Mouse (Mus musculus): ENCODE measurements around the gene Luc7l3.

The Luc7l3 gene

GRCm38 (mm10) chr11:94259814-94260213 is 62.0 kb downstream of the Luc7l3 start:
- peak; percentile 65 for DNase-seq (ENCODE audit: low read depth)

GRCm38 (mm10) chr11:94257987-94258386 is 63.8 kb downstream of the Luc7l3 start:
- no peak for DNase-seq (ENCODE audit: low read depth)

GRCm38 (mm10) chr11:94255733-94256132 is 66.1 kb downstream of the Luc7l3 start:
- no peak for DNase-seq (ENCODE audit: low read depth)

- no peak for DNase-seq (ENCODE audit: low read depth)
These were observed 68.1 kb downstream of the Luc7l3 start for GRCm38 (mm10) chr11:94253691-94254090.

- peak; percentile 36 for DNase-seq (ENCODE audit: low read depth)
These were observed 68.6 kb downstream of the Luc7l3 start for GRCm38 (mm10) chr11:94253156-94253555.

GRCm38 (mm10) chr11:94246789-94247061 is 75.1 kb downstream of the Luc7l3 start:
- no peak for DNase-seq (ENCODE audit: low read depth)

GRCm38 (mm10) chr11:94245955-94246788 is 75.6 kb downstream of the Luc7l3 start, which contains the start of gene Wfikkn2:
Gene Wfikkn2, minus strand, starts transcription at chr11:94246005.
- DNase-seq (ENCODE audit: low read depth), result no peak

- DNase-seq (ENCODE audit: low read depth), result no peak
These were observed 77.4 kb downstream of the Luc7l3 start for GRCm38 (mm10) chr11:94244385-94244784.

GRCm38 (mm10) chr11:94243422-94244180 is 78.2 kb downstream of the Luc7l3 start:
- DNase-seq (ENCODE audit: low read depth), result peak; percentile 69

GRCm38 (mm10) chr11:94242760-94243421 is 78.9 kb downstream of the Luc7l3 start:
- DNase-seq (ENCODE audit: low read depth), result peak; percentile 42

- no peak for DNase-seq (ENCODE audit: low read depth)
These were observed 82.1 kb downstream of the Luc7l3 start for GRCm38 (mm10) chr11:94239706-94240105.

GRCm38 (mm10) chr11:94238786-94239185 is 83.0 kb downstream of the Luc7l3 start:
- no peak for DNase-seq (ENCODE audit: low read depth)
